Mouse (Mus musculus) kidney, postnatal 4 days (tissue): Measurements from ENCODE around the gene Krt82.
"Not testable (repeated sequence)": the region's sequence is repeated elsewhere in the genome, so short reads cannot be mapped to it uniquely, and the experiment has no call there.

Source experiments
- DNase-seq, 2 experiments: peaks; one replicate each; pipeline ENCODE4 v3.0.0; 2021; ENCODE audit warnings: mixed read lengths in 2 of 2

Gene Krt82

DNA sequence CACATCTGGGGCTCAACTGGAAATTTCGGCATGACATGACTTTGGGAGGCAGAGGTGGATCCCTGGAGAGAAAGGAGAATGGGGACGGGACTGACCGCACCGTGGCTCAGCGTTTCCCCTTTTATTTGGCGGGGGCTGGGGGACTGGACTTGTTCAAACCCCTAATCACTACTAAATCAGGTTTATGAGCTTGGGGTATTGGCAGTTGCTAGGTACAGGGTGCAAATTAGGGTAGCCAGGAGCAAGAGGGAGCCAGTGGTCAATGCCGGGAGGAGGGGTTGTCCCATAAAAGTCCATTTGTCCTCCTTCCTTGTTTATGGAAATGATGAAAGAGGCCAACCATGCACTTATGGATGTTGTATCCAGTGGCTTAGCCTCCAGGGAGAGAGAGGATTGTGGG, at the start of gene Krt82:
Krt82 (minus strand) TSS at position 101 of the 400 bp plus-strand sequence.
- no peak for DNase-seq

DNA sequence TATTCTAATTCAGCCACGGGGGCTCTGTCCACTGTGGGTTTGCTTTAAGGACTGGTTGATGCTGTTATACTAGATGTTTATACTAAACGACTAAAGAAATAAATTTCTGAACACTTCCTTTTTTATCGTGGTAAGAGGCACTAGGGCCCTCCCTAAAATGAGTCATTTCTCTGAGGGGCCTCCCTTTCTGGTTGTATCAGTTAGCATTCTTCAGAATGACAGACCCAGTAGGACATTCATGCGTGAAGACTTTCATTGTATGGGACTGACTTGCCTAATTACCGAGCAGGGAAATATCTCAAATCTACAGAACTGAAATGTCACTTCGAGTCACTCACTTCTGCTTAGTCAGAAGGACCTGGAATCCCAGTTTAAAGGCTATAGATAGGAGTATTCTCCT, 48.7 kb upstream of the Krt82 start:
- no peak for DNase-seq

GRCm38 (mm10) chr15:101588216-101588615, 37.7 kb upstream of the Krt82 start:
- peak; percentile 15 to 19 for DNase-seq

- no peak for DNase-seq
These were observed 34.0 kb upstream of the Krt82 start for GRCm38 (mm10) chr15:101584456-101584855.

- DNase-seq = no peak
These were observed 32.9 kb upstream of the Krt82 start for GRCm38 (mm10) chr15:101583211-101583965.

DNA sequence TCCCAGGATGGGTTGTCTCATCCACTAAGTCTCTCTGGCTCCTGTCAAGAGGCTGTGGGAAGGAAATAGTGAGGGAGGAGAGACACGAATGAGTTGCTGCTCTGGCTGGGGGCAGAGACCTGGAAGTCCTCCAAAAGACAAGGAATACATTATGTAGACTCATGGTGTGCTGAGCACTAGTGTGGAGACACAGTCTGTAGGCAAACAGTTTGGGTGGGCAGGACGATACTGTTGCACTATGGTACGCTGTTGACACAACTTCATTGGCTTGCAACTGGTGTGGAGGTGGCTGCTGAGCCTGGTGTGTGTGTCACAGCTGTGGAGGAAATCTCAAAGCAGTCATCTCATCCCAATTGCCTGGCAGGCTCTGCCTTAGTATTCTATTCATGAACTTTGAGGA, 31.2 kb upstream of the Krt82 start:
- peak in 1 of 2 experiments; percentile 0 for DNase-seq

GRCm38 (mm10) chr15:101575506-101575905, 25.0 kb upstream of the Krt82 start:
- DNase-seq = no peak

DNA sequence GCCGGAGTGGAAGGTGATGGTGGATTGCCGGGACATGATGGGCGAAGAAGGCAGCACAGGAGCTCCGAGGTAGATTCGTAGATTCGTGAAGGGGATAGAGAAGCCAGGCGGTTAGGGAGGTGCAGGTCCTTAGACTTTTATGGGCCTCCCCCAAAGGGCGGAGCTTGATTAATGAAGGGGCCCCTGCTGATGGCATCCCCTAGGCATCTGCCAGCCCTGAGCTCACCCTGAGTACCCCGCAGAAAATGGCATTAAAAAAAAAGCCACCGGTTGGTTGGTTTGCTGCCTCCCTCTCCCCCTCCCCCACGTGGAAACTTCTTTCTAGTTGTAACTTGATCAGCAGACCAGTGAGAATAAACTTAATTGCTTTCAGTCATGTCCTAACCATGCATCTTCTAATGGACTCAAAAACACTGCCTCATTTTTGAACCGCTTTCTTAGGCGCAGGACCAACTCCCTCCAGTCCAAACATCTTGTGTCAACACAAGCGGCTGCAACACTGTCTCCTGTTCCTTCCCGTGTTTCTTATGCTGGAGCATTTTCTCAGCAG, 23.4 kb upstream of the Krt82 start, which contains the start of gene Krt75:
Krt75 (minus strand) TSS at position 109 of the 550 bp plus-strand sequence.
- peak; percentile 9 to 40 for DNase-seq

GRCm38 (mm10) chr15:101567780-101568179, 17.3 kb upstream of the Krt82 start:
- peak; percentile 21 to 35 for DNase-seq

GRCm38 (mm10) chr15:101562850-101563249, 12.4 kb upstream of the Krt82 start, which contains the start of gene Krt90:
Gene Krt90 (minus strand): TSS chr15:101562950.
- no peak for DNase-seq

DNA sequence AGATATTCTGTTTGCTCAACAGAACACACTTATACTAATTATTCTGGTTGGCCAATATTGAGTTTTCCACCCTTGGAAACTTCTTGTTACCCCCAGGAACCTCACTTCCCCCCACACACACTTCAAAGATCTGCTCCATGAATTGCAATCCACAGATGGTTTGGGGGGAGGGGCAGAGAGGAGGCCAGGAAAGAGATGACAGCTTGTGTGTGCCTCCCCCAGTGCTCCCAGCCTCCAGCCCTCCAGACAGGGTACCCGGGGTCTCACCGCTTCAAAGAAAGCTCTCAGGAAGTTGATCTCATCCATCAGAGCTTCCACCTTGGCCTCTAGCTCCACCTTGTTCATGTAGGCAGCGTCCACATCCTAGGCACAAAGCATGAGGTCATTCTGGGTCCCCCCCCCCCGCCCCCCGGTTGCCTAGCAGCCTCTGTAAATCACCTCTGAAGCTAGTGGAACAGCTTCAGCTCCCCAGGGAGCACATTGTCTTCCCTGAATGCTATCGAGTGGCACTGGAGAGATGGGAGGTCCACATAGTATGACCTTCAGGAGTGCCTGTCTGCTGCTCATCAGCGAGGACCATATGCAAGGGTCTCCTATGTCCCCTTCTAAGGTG, 7.7 kb upstream of the Krt82 start:
- DNase-seq = no peak

DNA sequence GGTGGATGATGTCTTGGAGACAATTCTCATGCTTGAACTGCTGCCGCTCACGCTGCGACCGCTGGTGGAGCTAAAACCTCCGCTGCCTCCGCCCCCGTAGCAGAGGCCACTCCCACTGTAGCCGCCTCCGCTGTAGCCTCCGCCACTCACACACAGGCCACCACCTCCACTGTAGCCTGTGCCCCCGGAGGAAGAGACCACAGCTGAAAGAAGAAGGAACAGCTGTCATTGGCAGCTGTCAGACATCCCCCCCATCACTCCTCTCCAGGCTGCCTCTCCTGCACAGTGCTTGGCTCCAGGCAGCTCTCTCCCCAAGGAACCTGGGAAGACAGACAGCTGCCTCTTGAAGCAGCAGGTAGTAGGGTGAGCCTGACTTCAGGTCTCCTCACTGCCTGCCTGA, 2.7 kb upstream of the Krt82 start:
- peak; percentile 73 to 80 for DNase-seq

- DNase-seq = no peak
These were observed 1.7 kb upstream of the Krt82 start for GRCm38 (mm10) chr15:101552188-101552587.

- no peak for DNase-seq
These were observed 6.0 kb downstream of the Krt82 start for GRCm38 (mm10) chr15:101544478-101544877.

DNA sequence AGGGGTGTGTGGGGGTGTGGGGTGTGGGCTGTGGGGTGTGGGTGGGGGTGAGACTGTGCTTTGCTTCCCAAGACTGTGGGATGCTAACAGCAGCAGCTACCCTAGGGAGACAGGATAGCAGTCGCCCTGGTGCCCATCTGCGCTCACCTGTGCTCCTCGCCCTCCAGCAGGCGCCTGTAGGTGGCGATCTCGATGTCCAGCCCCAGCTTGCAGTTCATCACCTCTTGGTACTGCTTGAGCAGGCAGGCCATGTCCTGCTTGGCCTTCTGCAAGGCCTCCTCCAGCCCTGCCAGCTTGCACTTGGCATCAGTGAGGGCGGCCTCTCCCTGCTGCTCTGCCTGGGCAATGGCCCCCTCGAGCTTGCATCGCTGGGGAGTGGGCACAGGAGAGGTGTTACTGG, 7.9 kb downstream of the Krt82 start:
- DNase-seq = peak; percentile 40 to 53

DNA sequence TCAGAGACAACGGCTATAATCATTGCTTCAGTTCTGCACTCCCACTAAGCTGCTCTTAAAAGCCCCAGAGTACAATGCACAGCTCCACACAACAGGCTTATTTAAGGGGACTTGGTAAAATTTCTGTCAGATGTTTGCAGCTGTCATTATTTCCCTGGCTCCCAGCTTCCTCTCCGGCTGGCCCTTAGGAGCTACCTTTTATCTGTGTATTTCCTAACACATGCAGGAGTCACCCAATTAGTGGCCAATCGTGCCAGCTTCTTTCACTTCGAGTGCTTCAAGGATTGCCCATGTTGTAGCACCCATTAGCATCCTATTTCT, 11.9 kb downstream of the Krt82 start:
- DNase-seq = peak in 1 of 2 experiments; percentile 11

- DNase-seq = peak; percentile 28 to 55
These were observed 12.4 kb downstream of the Krt82 start for GRCm38 (mm10) chr15:101537864-101538579.

- DNase-seq = peak; percentile 15 to 27
These were observed 14.2 kb downstream of the Krt82 start for GRCm38 (mm10) chr15:101536054-101536850.

GRCm38 (mm10) chr15:101532720-101533119, 17.7 kb downstream of the Krt82 start, which contains the start of gene Krt84:
Gene Krt84 (minus strand): TSS chr15:101532820.
- no peak for DNase-seq

GRCm38 (mm10) chr15:101522556-101523232, 27.8 kb downstream of the Krt82 start:
- no peak for DNase-seq

DNA sequence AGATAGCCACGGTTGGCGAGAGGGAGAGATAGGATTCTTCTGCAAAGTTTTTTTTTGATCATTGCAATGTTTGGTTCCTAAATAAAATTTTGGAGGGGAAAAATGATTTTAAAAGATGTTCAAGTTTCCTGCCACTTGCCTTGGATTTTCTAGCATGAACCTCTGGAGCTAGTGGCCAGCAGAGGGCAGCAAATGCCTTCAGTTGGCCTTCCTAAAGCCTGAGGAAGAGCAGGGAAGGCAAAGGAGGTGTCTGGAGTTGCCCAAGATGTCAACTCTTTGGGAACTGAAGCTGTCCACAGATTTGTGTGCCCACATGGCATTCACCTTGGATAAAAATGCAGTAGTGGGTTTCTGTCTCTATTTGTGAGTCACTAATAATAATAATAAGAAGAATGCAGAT, 30.7 kb downstream of the Krt82 start:
- DNase-seq = peak; percentile 90

DNA sequence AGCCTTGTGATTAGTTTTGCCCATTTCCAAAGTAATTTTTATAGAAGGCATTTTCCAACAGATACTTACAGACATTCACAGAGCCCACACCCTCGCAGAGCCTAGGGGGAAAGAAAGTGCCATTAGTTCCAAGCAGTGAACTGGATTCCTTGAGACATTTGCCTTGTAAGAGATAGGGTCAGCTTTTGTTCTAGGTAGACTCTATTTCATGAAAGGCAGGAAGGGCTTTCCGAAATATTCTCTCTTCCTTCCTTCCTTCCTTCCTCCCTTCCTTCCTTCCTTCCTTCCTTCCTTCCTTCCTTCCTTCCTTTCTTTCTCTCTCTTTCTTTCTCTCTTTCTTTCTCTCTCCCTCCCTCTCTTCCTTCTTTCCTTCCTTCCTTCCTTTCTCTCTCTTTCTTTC, 33.3 kb downstream of the Krt82 start, which contains the start of gene Gm49425:
Gm49425 (minus strand) TSS at position 101 of the 400 bp plus-strand sequence.
- DNase-seq = not testable (repeated sequence)
